In genomic region chrX:53669557-53670270, GRCm38 (mm10) we compare ENCODE assay signal across 8 mouse cellular contexts. TPM values are rescaled to one million over a fixed set of nuclear protein-coding genes. Genes with fewer than 3 reads are reported as not detected.
DNase-seq lines count a peak whose midpoint lies in the region; ATAC-seq and TF ChIP-seq lines count a peak whose summit lies in the region.
"Not testable (repeated sequence)": the region's sequence is repeated elsewhere in the genome, so short reads cannot be mapped to it uniquely, and the experiment has no call there.

No protein-coding gene starts in this region.

- ATAC-seq in embryonic facial prominence, embryonic 15.5 days (ENCODE audit: insufficient number of reproducible peaks, low FRiP score, low TSS enrichment, low read depth), result peak; percentile 31; the same call in 1 of the 2 replicates
- peak; percentile 73 for ATAC-seq in heart, embryonic 11.5 days (replicated peaks; ENCODE audit: insufficient number of reproducible peaks, low FRiP score, low TSS enrichment)
- ATAC-seq in hindbrain, embryonic 14.5 days (ENCODE audit: low FRiP score), result peak; percentile 56
- ATAC-seq in kidney, embryonic 16.5 days (ENCODE audit: low FRiP score, low TSS enrichment), result peak; percentile 71
- not testable (repeated sequence) for ATAC-seq in liver, embryonic 15.5 days (ENCODE audit: insufficient read depth)
- ATAC-seq in neural tube, embryonic 14.5 days (ENCODE audit: low read depth), result peak; percentile 60

- no CpG with 5 or more reads among the region's 36 CpGs for WGBS in embryonic facial prominence, embryonic 15.5 days
- no CpG with 5 or more reads among the region's 36 CpGs for WGBS in heart, embryonic 11.5 days (ENCODE audit: insufficient replicate concordance)
- WGBS in hindbrain, embryonic 14.5 days, result no CpG with 5 or more reads among the region's 36 CpGs
- WGBS in kidney, embryonic 16.5 days, result no CpG with 5 or more reads among the region's 36 CpGs
- no CpG with 5 or more reads among the region's 36 CpGs for WGBS in liver, embryonic 15.5 days (ENCODE audit: insufficient replicate concordance)
- no CpG with 5 or more reads among the region's 36 CpGs for WGBS in midbrain, embryonic 10.5 days
- WGBS in neural tube, embryonic 14.5 days, result no CpG with 5 or more reads among the region's 36 CpGs

- not testable (repeated sequence) for H3K27me3 ChIP-seq in E14TG2a.4 (ENCODE audit: insufficient read depth, low read length); embryonic facial prominence, embryonic 15.5 days; heart, embryonic 11.5 days (ENCODE audit: control insufficient read depth, insufficient read depth, low read length); hindbrain, embryonic 14.5 days (ENCODE audit: control insufficient read depth, insufficient read depth, low read length); kidney, embryonic 16.5 days (ENCODE audit: insufficient read depth, low read length); liver, embryonic 15.5 days; midbrain, embryonic 10.5 days (ENCODE audit: low read depth, poor library complexity, severe bottlenecking); neural tube, embryonic 14.5 days (ENCODE audit: control insufficient read depth, insufficient read depth, low read length)

- H3K4me1 ChIP-seq in E14TG2a.4 (replicated peaks; ENCODE audit: low read depth, low read length); embryonic facial prominence, embryonic 15.5 days; heart, embryonic 11.5 days (ENCODE audit: control insufficient read depth, insufficient read depth, low read length); hindbrain, embryonic 14.5 days (replicated peaks; ENCODE audit: control insufficient read depth, insufficient read depth, low read length); kidney, embryonic 16.5 days (ENCODE audit: insufficient read depth, low read length); liver, embryonic 15.5 days (replicated peaks); midbrain, embryonic 10.5 days; neural tube, embryonic 14.5 days (ENCODE audit: control insufficient read depth, insufficient read depth, low read length): not testable (repeated sequence)

- H3K36me3 ChIP-seq in E14TG2a.4 (ENCODE audit: insufficient read depth, low read length); embryonic facial prominence, embryonic 15.5 days; heart, embryonic 11.5 days (ENCODE audit: control insufficient read depth, insufficient read depth, low read length); hindbrain, embryonic 14.5 days (replicated peaks; ENCODE audit: control insufficient read depth, insufficient read depth); kidney, embryonic 16.5 days (ENCODE audit: insufficient read depth, low read length); liver, embryonic 15.5 days (replicated peaks); midbrain, embryonic 10.5 days; neural tube, embryonic 14.5 days (ENCODE audit: control insufficient read depth, insufficient read depth, low read length): not testable (repeated sequence)

- H3K9me3 ChIP-seq in E14TG2a.4 (ENCODE audit: low read length); embryonic facial prominence, embryonic 15.5 days (replicated peaks); heart, embryonic 11.5 days (replicated peaks; ENCODE audit: control insufficient read depth, low read length); hindbrain, embryonic 14.5 days (ENCODE audit: control insufficient read depth, low read length); kidney, embryonic 16.5 days (ENCODE audit: low read length); liver, embryonic 15.5 days (replicated peaks); midbrain, embryonic 10.5 days (replicated peaks); neural tube, embryonic 14.5 days (ENCODE audit: control insufficient read depth, low read length): not testable (repeated sequence)

- not testable (repeated sequence) for H3K9ac ChIP-seq in embryonic facial prominence, embryonic 15.5 days; heart, embryonic 11.5 days (ENCODE audit: low read depth, low read length); kidney, embryonic 16.5 days (replicated peaks; ENCODE audit: low read length); liver, embryonic 15.5 days
- 0 out of 2 replicates have a peak overlapping the region, but pooled peaks have one; percentile 50 for H3K9ac ChIP-seq in hindbrain, embryonic 14.5 days
- 0 out of 2 replicates have a peak overlapping the region, but pooled peaks have one; percentile 32 for H3K9ac ChIP-seq in neural tube, embryonic 14.5 days (replicated peaks; ENCODE audit: low read depth, low read length)

- H3K27ac ChIP-seq in embryonic facial prominence, embryonic 15.5 days (replicated peaks); heart, embryonic 11.5 days (ENCODE audit: low read depth, low read length); hindbrain, embryonic 14.5 days; kidney, embryonic 16.5 days (ENCODE audit: low read length); liver, embryonic 15.5 days (replicated peaks); midbrain, embryonic 10.5 days (replicated peaks); neural tube, embryonic 14.5 days (ENCODE audit: low read depth, low read length): not testable (repeated sequence)

- TF ChIP-seq CTCF in E14TG2a.4 (conservative IDR thresholded peaks at IDR 0.05; ENCODE audit: low read length), result not testable (repeated sequence)

- DNase-seq in hindbrain, embryonic 14.5 days (ENCODE audit: low spot score); midbrain, embryonic 10.5 days (ENCODE audit: low spot score): not testable (repeated sequence)

- H3K4me3 ChIP-seq in E14TG2a.4 (replicated peaks; ENCODE audit: low read length), result 0 out of 2 replicates have a peak overlapping the region, but pooled peaks have one; percentile 41
- H3K4me3 ChIP-seq in embryonic facial prominence, embryonic 15.5 days (replicated peaks), result peak overlapping the region; percentile 39
- H3K4me3 ChIP-seq in heart, embryonic 11.5 days (ENCODE audit: low read depth, low read length), result peak overlapping the region; percentile 30
- peak overlapping the region; percentile 27 for H3K4me3 ChIP-seq in hindbrain, embryonic 14.5 days (replicated peaks; ENCODE audit: low read length)
- peak overlapping the region; percentile 35 for H3K4me3 ChIP-seq in kidney, embryonic 16.5 days (ENCODE audit: low read length)
- H3K4me3 ChIP-seq in liver, embryonic 15.5 days (replicated peaks), result peak overlapping the region; percentile 35
- H3K4me3 ChIP-seq in midbrain, embryonic 10.5 days, result peak overlapping the region; percentile 43
- peak overlapping the region; percentile 26 for H3K4me3 ChIP-seq in neural tube, embryonic 14.5 days (ENCODE audit: low read depth, low read length)

- not testable (repeated sequence) for H3K4me2 ChIP-seq in embryonic facial prominence, embryonic 15.5 days (replicated peaks)
- H3K4me2 ChIP-seq in heart, embryonic 11.5 days, result peak overlapping the region; percentile 29; the same call in 1 of the 2 replicates
- peak overlapping the region; percentile 46 for H3K4me2 ChIP-seq in hindbrain, embryonic 14.5 days (replicated peaks)
- peak overlapping the region; percentile 27; the same call in 1 of the 2 replicates for H3K4me2 ChIP-seq in kidney, embryonic 16.5 days (replicated peaks; ENCODE audit: low read depth, low read length)
- H3K4me2 ChIP-seq in liver, embryonic 15.5 days, result peak overlapping the region; percentile 44; the same call in 1 of the 2 replicates
- peak overlapping the region; percentile 18; the same call in 1 of the 2 replicates for H3K4me2 ChIP-seq in neural tube, embryonic 14.5 days (ENCODE audit: low read depth, low read length)

RNA-seq across cellular contexts. Expression of gene Rtl8b, which starts 0.5 kb away (rescaled TPM):
- polyA plus RNA-seq in embryonic facial prominence, embryonic 15.5 days (2015; fragmentation: Nextera tagmentation; extraction: Ambion mirVana), result 58.7 and 62.4 TPM in 2 replicates
- 80.5 and 83.0 TPM in 2 replicates for polyA plus RNA-seq in heart, embryonic 11.5 days (2014; fragmentation: Nextera tagmentation; extraction: Ambion mirVana)
- 184 and 195 TPM in 2 replicates for polyA plus RNA-seq in hindbrain, embryonic 14.5 days (2014; fragmentation: Nextera tagmentation; extraction: Ambion mirVana)
- polyA plus RNA-seq in kidney, embryonic 16.5 days (2015; fragmentation: Nextera tagmentation; extraction: Ambion mirVana), result 66.1 and 66.3 TPM in 2 replicates
- 5.7 and 6.7 TPM in 2 replicates for polyA plus RNA-seq in liver, embryonic 15.5 days (2015; fragmentation: Nextera tagmentation; extraction: Ambion mirVana)
- 55.9 and 62.4 TPM in 2 replicates for polyA plus RNA-seq in midbrain, embryonic 10.5 days (2016; fragmentation: Nextera tagmentation; extraction: Ambion mirVana)
- polyA plus RNA-seq in neural tube, embryonic 14.5 days (2014; fragmentation: Nextera tagmentation; extraction: Ambion mirVana), result 179 and 190 TPM in 2 replicates

RNA-seq across cellular contexts. Expression of gene Rtl8a, which starts 26.2 kb away (rescaled TPM):
- 70.3 and 77.3 TPM in 2 replicates for polyA plus RNA-seq in embryonic facial prominence, embryonic 15.5 days (2015; fragmentation: Nextera tagmentation; extraction: Ambion mirVana)
- 108 and 110 TPM in 2 replicates for polyA plus RNA-seq in heart, embryonic 11.5 days (2014; fragmentation: Nextera tagmentation; extraction: Ambion mirVana)
- 254 TPM in 2 replicates for polyA plus RNA-seq in hindbrain, embryonic 14.5 days (2014; fragmentation: Nextera tagmentation; extraction: Ambion mirVana)
- polyA plus RNA-seq in kidney, embryonic 16.5 days (2015; fragmentation: Nextera tagmentation; extraction: Ambion mirVana), result 73.7 and 76.8 TPM in 2 replicates
- polyA plus RNA-seq in liver, embryonic 15.5 days (2015; fragmentation: Nextera tagmentation; extraction: Ambion mirVana), result 5.3 and 5.7 TPM in 2 replicates
- 55.9 and 75.2 TPM in 2 replicates for polyA plus RNA-seq in midbrain, embryonic 10.5 days (2016; fragmentation: Nextera tagmentation; extraction: Ambion mirVana)
- 237 and 276 TPM in 2 replicates for polyA plus RNA-seq in neural tube, embryonic 14.5 days (2014; fragmentation: Nextera tagmentation; extraction: Ambion mirVana)

RNA-seq across cellular contexts. Expression of gene 4930502E18Rik, which starts 54.9 kb away (rescaled TPM):
- 0.23 and 0.50 TPM in 2 replicates for polyA plus RNA-seq in embryonic facial prominence, embryonic 15.5 days (2015; fragmentation: Nextera tagmentation; extraction: Ambion mirVana)
- polyA plus RNA-seq in heart, embryonic 11.5 days (2014; fragmentation: Nextera tagmentation; extraction: Ambion mirVana), result 0.31 and 0.72 TPM in 2 replicates
- polyA plus RNA-seq in hindbrain, embryonic 14.5 days (2014; fragmentation: Nextera tagmentation; extraction: Ambion mirVana), result 0.13 TPM in 1 of 2 replicates, not detected in the other
- 1.0 and 1.3 TPM in 2 replicates for polyA plus RNA-seq in kidney, embryonic 16.5 days (2015; fragmentation: Nextera tagmentation; extraction: Ambion mirVana)
- polyA plus RNA-seq in liver, embryonic 15.5 days (2015; fragmentation: Nextera tagmentation; extraction: Ambion mirVana), result 0.06 and 0.10 TPM in 2 replicates
- 0.16 and 0.19 TPM in 2 replicates for polyA plus RNA-seq in midbrain, embryonic 10.5 days (2016; fragmentation: Nextera tagmentation; extraction: Ambion mirVana)
- polyA plus RNA-seq in neural tube, embryonic 14.5 days (2014; fragmentation: Nextera tagmentation; extraction: Ambion mirVana), result 0.15 TPM in 1 of 2 replicates, not detected in the other
